Mouse (Mus musculus) neural tube, embryonic 14.5 days (tissue): Measurements from ENCODE around the gene Tmem262. TPM values are rescaled to one million over a fixed set of nuclear protein-coding genes. Genes with fewer than 3 reads are reported as not detected.

Experiments
- ATAC-seq: fragments of 200-750 bp; cut with Nextera tagmentation; 2 replicates; pipeline ENCODE4 v1.8.0; 2017; ENCODE audit warnings: low read depth, mild to moderate bottlenecking, moderate TSS enrichment, moderate library complexity
- H3K27ac ChIP-seq: fragments of 300-500 bp; sonication (generic); 2 replicates; pipeline ENCODE4 v1.5.1; 2014; ENCODE audit warnings: low read depth, mild to moderate bottlenecking, control low read depth, low read length, moderate library complexity, mixed read lengths
- H3K27me3 ChIP-seq: fragments of 300-500 bp; sonication (generic); 2 replicates; pipeline ENCODE4 v1.6.1; 2014; ENCODE audit warnings: low read length; ENCODE audit not compliant: control insufficient read depth, insufficient read depth
- H3K36me3 ChIP-seq: fragments of 300-500 bp; sonication (generic); 2 replicates; pipeline ENCODE4 v1.6.1; 2014; ENCODE audit warnings: low read length, mixed read lengths; ENCODE audit not compliant: control insufficient read depth, insufficient read depth
- H3K4me1 ChIP-seq: fragments of 300-500 bp; sonication (generic); 2 replicates; pipeline ENCODE4 v1.6.1; 2014; ENCODE audit warnings: low read length; ENCODE audit not compliant: control insufficient read depth, insufficient read depth
- H3K4me2 ChIP-seq: fragments of 300-500 bp; sonication (generic); 2 replicates; pipeline ENCODE4 v1.6.1; 2014; ENCODE audit warnings: mild to moderate bottlenecking, low read depth, low read length, control low read depth
- H3K4me3 ChIP-seq: fragments of 300-500 bp; sonication (generic); 2 replicates; pipeline ENCODE4 v1.5.1; 2014; ENCODE audit warnings: low read depth, low read length, control low read depth, mixed read lengths
- H3K9ac ChIP-seq: fragments of 300-500 bp; sonication (generic); replicated peaks from 2 replicates; pipeline ENCODE4 v1.6.1; 2014; ENCODE audit warnings: low read depth, mild to moderate bottlenecking, control low read depth, low read length, mixed read lengths
- H3K9me3 ChIP-seq: fragments of 300-500 bp; sonication (generic); 2 replicates; pipeline ENCODE4 v1.6.1; 2016; ENCODE audit warnings: low read length; ENCODE audit not compliant: control insufficient read depth
- WGBS: fragments of 180-500 bp; shearing (Covaris S2); extraction: QIAGEN DNeasy Blood & Tissue Kit; methylation state at CpG from one replicate; pipeline ENCODE4 v1.1.7; 2014; 5-methylcytosine and 5-hydroxymethylcytosine counted together
- microRNA-seq: library from miRNA; unstranded; fragments of <30 nt; microRNA quantifications from one replicate; pipeline ENCODE4, GENCODE M21; 2016
- polyA plus RNA-seq: library from polyadenylated mRNA; unstranded; fragments of >200 nt; fragmentation: Nextera tagmentation; extraction: Ambion mirVana; gene quantifications from 2 replicates; pipeline ENCODE4 v1.2.1, GENCODE M21; 2014

Gene Tmem262
- polyA plus RNA-seq, 1 experiment from 2014 or later: 0.55 TPM

GRCm38 (mm10) chr19:6124898-6125297 is 45.1 kb downstream of the Tmem262 start:
- WGBS: 91% methylated on average over 2 of the region's 2 CpGs

DNA sequence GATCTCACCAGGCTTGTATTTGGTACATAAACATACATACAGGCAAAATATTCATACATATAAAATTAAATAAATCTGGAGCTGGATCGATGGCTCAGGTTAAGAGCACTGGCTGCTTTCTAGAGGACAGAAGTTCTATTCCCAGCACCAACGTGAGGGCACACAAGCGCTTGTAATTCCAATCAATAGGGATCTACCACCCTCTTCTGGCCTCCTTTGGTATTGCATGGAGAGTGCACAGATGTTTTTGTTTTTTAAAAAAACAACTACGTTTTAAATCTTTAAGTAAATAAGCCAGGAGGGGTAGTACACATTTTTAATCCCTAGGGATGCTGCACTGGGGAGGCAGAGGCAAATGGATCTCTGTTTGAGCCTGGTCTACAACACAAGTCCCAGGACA is 46.5 kb downstream of the Tmem262 start:
- no peaks in the 10 kb centered on the region for H3K9me3 ChIP-seq
- H3K27ac ChIP-seq: no peak overlapping the region
- peaks cover 3% of the 10 kb centered on the region; the same call in 1 of the 2 replicates for H3K4me1 ChIP-seq
- H3K4me3 ChIP-seq: no peak overlapping the region
- H3K36me3 ChIP-seq: no peaks in the 10 kb centered on the region
- 23% methylated on average over 4 of the region's 4 CpGs for WGBS
- no peaks in the 10 kb centered on the region for H3K27me3 ChIP-seq
- no peak for ATAC-seq
- no peak overlapping the region for H3K4me2 ChIP-seq
- no peak overlapping the region for H3K9ac ChIP-seq

More at GRCm38 (mm10) chr19:6124898-6125297, 45.1 kb downstream of the Tmem262 start:
- Histone ChIP-seq H3K9ac (no peak overlapping the region), H3K4me1 (peaks cover 3% of the 10 kb centered on the region; the same call in 1 of the 2 replicates), H3K36me3 (no peaks in the 10 kb centered on the region), H3K4me3 (no peak overlapping the region), H3K27me3 (no peaks in the 10 kb centered on the region), H3K9me3 (no peaks in the 10 kb centered on the region), H3K27ac (no peak overlapping the region), H3K4me2 (no peak overlapping the region)
- ATAC-seq: no peak

DNA sequence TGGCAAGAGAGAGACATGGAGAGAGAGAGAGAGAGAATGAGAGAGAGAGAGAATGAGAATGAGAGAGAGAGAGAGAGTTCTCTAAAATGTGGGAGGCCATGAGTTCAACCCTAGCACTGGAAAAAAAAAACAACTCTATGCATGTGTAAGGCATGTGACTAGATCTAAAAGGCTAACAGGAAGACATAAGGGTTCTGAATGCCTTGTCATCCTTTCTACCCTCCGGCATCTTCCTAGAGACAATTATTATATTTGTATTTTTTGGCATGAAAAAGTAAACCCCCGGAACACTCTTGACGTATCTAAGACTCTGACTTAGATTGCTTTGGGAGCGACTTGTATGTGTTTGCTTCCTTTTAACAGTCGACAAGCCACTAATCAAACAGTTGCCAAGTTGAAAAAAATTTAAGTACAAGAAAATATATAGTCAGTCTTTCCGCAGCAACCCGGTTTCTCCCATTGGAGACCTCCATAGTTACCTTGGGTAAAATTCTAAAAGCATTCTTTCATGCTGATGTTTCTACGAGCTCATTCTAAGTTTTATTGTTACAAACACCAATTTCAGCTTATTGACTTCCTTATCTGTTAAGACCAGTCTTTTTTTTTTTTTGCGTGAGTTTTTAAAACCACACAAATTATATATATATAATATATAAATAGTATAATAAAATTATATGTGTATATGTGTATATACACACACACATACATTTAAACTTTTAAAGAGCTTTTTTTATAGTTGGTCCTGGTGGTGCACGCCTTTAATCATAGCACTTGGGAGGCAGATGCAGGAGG is 47.2 kb downstream of the Tmem262 start:
- H3K9ac ChIP-seq: no peak overlapping the region
- ATAC-seq: no peak
- no peaks in the 10 kb centered on the region for H3K9me3 ChIP-seq
- H3K27me3 ChIP-seq: no peaks in the 10 kb centered on the region
- 72% methylated on average over 10 of the region's 10 CpGs for WGBS
- no peaks in the 10 kb centered on the region for H3K36me3 ChIP-seq
- no peak overlapping the region for H3K27ac ChIP-seq
- H3K4me3 ChIP-seq: peak overlapping the region; percentile 48
- H3K4me1 ChIP-seq: peaks cover 3% of the 10 kb centered on the region; the same call in 1 of the 2 replicates
- H3K4me2 ChIP-seq: peak overlapping the region; percentile 45

- H3K4me2 ChIP-seq: peak within 1 kb of the TSS; percentile 45
- H3K27ac ChIP-seq: peak within 1 kb of the TSS; percentile 88
- H3K9me3 ChIP-seq: no peaks in the 10 kb centered on the region
- ATAC-seq: peak; percentile 95
- under 1% methylated on average over 32 of the region's 32 CpGs for WGBS
- peak within 1 kb of the TSS; percentile 48 for H3K4me3 ChIP-seq
- H3K9ac ChIP-seq: peak within 1 kb of the TSS; percentile 63
- H3K36me3 ChIP-seq: no peaks in the 10 kb centered on the region
- peaks cover 3% of the 10 kb centered on the region; the same call in 1 of the 2 replicates for H3K4me1 ChIP-seq
- H3K27me3 ChIP-seq: no peaks in the 10 kb centered on the region
Observed at GRCm38 (mm10) chr19:6127760-6128341, 48.0 kb downstream of the Tmem262 start, which contains the start of gene Snx15. Gene Snx15, minus strand, starts transcription at chr19:6128304.

Small RNA genes lying within 50 kb of the gene (microRNA-seq; reads per million reads assigned to microRNA genes)
- gene Mir6988: not detected

Other genes starting within 250 kb of the Tmem262 start
- gene Frmd8, start 204.8 kb upstream of the Tmem262 start, polyA plus RNA-seq: 9.4 and 12.7 TPM in 2 replicates
- 0.59 and 1.3 TPM in 2 replicates for gene Slc25a45, start 202.2 kb upstream of the Tmem262 start, polyA plus RNA-seq
- 11.4 and 12.8 TPM in 2 replicates for gene Tigd3, start 185.9 kb upstream of the Tmem262 start, polyA plus RNA-seq
- gene Dpf2, start 167.0 kb upstream of the Tmem262 start, polyA plus RNA-seq: 85.3 and 102 TPM in 2 replicates
- 16.7 and 17.4 TPM in 2 replicates for gene Cdc42ep2, start 155.2 kb upstream of the Tmem262 start, polyA plus RNA-seq
- 18.0 and 21.6 TPM in 2 replicates for gene Pola2, start 115.8 kb upstream of the Tmem262 start, polyA plus RNA-seq
- gene Slc22a20, start 93.9 kb upstream of the Tmem262 start, polyA plus RNA-seq: not detected in 2 replicates
- gene Capn1, start 64.1 kb upstream of the Tmem262 start, polyA plus RNA-seq: 3.4 and 7.0 TPM in 2 replicates
- 29.3 and 35.3 TPM in 2 replicates for gene Syvn1, start 33.5 kb upstream of the Tmem262 start, polyA plus RNA-seq
- 63.2 and 65.5 TPM in 2 replicates for gene Mrpl49, start 22.2 kb upstream of the Tmem262 start, polyA plus RNA-seq
- 538 and 563 TPM in 2 replicates for gene Fau, start 22.2 kb upstream of the Tmem262 start, polyA plus RNA-seq
- gene Znhit2, start 18.8 kb upstream of the Tmem262 start, polyA plus RNA-seq: 34.3 and 34.8 TPM in 2 replicates
- gene Tm7sf2, start 11.7 kb upstream of the Tmem262 start, polyA plus RNA-seq: 53.4 and 63.7 TPM in 2 replicates
- gene Vps51, start 2.8 kb upstream of the Tmem262 start, polyA plus RNA-seq: 72.9 and 73.2 TPM in 2 replicates
- 1.2 and 1.7 TPM in 2 replicates for gene Gm28374, start 2.2 kb downstream of the Tmem262 start, polyA plus RNA-seq
- 74.0 and 85.6 TPM in 2 replicates for gene Zfpl1, start 4.9 kb downstream of the Tmem262 start, polyA plus RNA-seq
- gene Cdca5, start 5.0 kb downstream of the Tmem262 start, polyA plus RNA-seq: 3.0 and 3.5 TPM in 2 replicates
- not detected in 2 replicates for gene AC131692.1, start 14.4 kb downstream of the Tmem262 start, polyA plus RNA-seq
- gene Naaladl1, start 25.7 kb downstream of the Tmem262 start, polyA plus RNA-seq: 0.44 and 0.52 TPM in 2 replicates
- gene Sac3d1, start 38.6 kb downstream of the Tmem262 start, polyA plus RNA-seq: 52.1 and 53.1 TPM in 2 replicates
- 63.9 and 72.8 TPM in 2 replicates for gene Snx15, start 48.3 kb downstream of the Tmem262 start, polyA plus RNA-seq
- gene Batf2, start 61.0 kb downstream of the Tmem262 start, polyA plus RNA-seq: not detected in 2 replicates
- 114 and 123 TPM in 2 replicates for gene Arl2, start 61.5 kb downstream of the Tmem262 start, polyA plus RNA-seq
- 0.21 TPM in 1 of 2 replicates, not detected in the other for gene Majin, start 104.4 kb downstream of the Tmem262 start, polyA plus RNA-seq
- not detected in 2 replicates for gene Gpha2, start 146.3 kb downstream of the Tmem262 start, polyA plus RNA-seq
- 150 and 154 TPM in 2 replicates for gene Ppp2r5b, start 155.8 kb downstream of the Tmem262 start, polyA plus RNA-seq
- 16.0 and 16.1 TPM in 2 replicates for gene Atg2a, start 161.6 kb downstream of the Tmem262 start, polyA plus RNA-seq
- 53.4 and 74.8 TPM in 2 replicates for gene Ehd1, start 196.7 kb downstream of the Tmem262 start, polyA plus RNA-seq
- 0.61 and 0.71 TPM in 2 replicates for gene Cdc42bpg, start 226.4 kb downstream of the Tmem262 start, polyA plus RNA-seq